Mouse (Mus musculus): ENCODE results near the gene Ifng. TPM values are rescaled to one million over a fixed set of nuclear protein-coding genes. Genes with fewer than 3 reads are reported as not detected.

The Ifng gene
- polyA plus RNA-seq, 1 experiment from 2014 or later: not detected

DNA sequence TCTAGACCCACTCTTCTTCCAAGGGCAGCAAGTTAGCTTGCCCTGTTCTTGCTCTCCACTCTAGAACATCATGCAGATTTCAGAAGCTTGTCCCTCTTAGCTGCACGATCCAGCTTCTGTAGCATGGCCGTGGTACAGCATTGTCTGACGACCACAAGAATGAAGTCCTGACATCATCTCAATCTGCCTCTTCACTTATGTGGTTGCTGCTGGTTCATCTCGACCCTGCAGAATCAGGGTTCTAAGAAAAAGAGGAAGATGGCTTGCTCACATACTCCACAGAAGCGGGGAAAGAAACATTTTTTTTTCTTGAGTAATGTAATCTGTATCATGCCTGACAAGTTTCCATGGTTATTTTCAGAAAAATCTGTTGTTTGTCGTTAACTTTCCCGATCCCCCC, 39.9 kb downstream of the Ifng start:
- no peak overlapping the region for H3K9ac ChIP-seq (ENCODE audit: low read length)
- ATAC-seq (ENCODE audit: low FRiP score, low TSS enrichment): no peak
- H3K27me3 ChIP-seq (ENCODE audit: control insufficient read depth, insufficient read depth, low read length): no peaks in the 10 kb centered on the region
- H3K27ac ChIP-seq (replicated peaks): no peak overlapping the region
- no peak overlapping the region for H3K4me3 ChIP-seq (ENCODE audit: low read depth, low read length)
- 70% methylated on average over 7 of the region's 7 CpGs for WGBS
- TF ChIP-seq EP300 (optimal IDR thresholded peaks at IDR 0.05): no peak
- no peak for TF ChIP-seq CTCF (IDR thresholded peaks at IDR 0.05; ENCODE audit: low read depth)
- H3K9me3 ChIP-seq (ENCODE audit: control insufficient read depth, low read length): no peaks in the 10 kb centered on the region
- DNase-seq (ENCODE audit: low spot score): no peak
- H3K36me3 ChIP-seq (ENCODE audit: control insufficient read depth, insufficient read depth, low read length): no peaks in the 10 kb centered on the region
- no peak overlapping the region for H3K4me2 ChIP-seq (replicated peaks; ENCODE audit: low read depth)
- H3K4me1 ChIP-seq (replicated peaks; ENCODE audit: control insufficient read depth, insufficient read depth): no peaks in the 10 kb centered on the region

- no peak overlapping the region for H3K4me2 ChIP-seq (replicated peaks; ENCODE audit: low read depth)
- WGBS: 86% methylated on average over 1 of the region's 1 CpGs
- no peaks in the 10 kb centered on the region for H3K9me3 ChIP-seq (ENCODE audit: control insufficient read depth, low read length)
- no peak overlapping the region for H3K4me3 ChIP-seq (ENCODE audit: low read depth, low read length)
- no peak for TF ChIP-seq CTCF (IDR thresholded peaks at IDR 0.05; ENCODE audit: low read depth)
- no peaks in the 10 kb centered on the region for H3K27me3 ChIP-seq (ENCODE audit: control insufficient read depth, insufficient read depth, low read length)
- ATAC-seq (ENCODE audit: low FRiP score, low TSS enrichment) (no peak), DNase-seq (ENCODE audit: low spot score) (no peak)
- H3K4me1 ChIP-seq (replicated peaks; ENCODE audit: control insufficient read depth, insufficient read depth): no peaks in the 10 kb centered on the region
- H3K27ac ChIP-seq (replicated peaks): no peak overlapping the region
- no peak overlapping the region for H3K9ac ChIP-seq (ENCODE audit: low read length)
- H3K36me3 ChIP-seq (ENCODE audit: control insufficient read depth, insufficient read depth, low read length): no peaks in the 10 kb centered on the region
Observed at GRCm38 (mm10) chr10:118494109-118494508, 53.3 kb downstream of the Ifng start.

DNA sequence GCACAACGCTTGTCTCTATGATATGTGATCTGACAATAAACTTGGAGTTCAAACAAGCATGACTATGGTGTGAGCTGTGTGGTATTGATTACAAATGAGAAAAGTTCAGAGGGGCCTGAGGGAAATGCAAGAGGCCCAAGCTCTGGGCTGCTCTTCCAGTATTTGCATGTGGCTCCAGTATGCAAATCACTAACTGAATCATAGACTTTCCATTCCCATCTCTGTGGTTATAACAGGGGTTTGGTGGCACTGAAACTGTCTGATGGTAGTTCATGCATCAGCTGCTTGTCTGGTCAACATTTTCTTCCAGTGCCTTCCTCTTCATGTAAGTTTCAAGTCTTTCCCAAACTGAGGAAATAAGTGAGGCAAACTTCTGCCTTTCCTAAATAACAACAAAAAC, 54.5 kb downstream of the Ifng start:
- Histone ChIP-seq H3K27ac (replicated peaks) (no peak overlapping the region), H3K4me1 (replicated peaks; ENCODE audit: control insufficient read depth, insufficient read depth) (no peaks in the 10 kb centered on the region), H3K9ac (ENCODE audit: low read length) (no peak overlapping the region), H3K9me3 (ENCODE audit: control insufficient read depth, low read length) (no peaks in the 10 kb centered on the region), H3K27me3 (ENCODE audit: control insufficient read depth, insufficient read depth, low read length) (no peaks in the 10 kb centered on the region), H3K36me3 (ENCODE audit: control insufficient read depth, insufficient read depth, low read length) (no peaks in the 10 kb centered on the region), H3K4me3 (ENCODE audit: low read depth, low read length) (no peak overlapping the region), H3K4me2 (replicated peaks; ENCODE audit: low read depth) (no peak overlapping the region)
- WGBS: 70% methylated on average over 1 of the region's 1 CpGs
- no peak for TF ChIP-seq CTCF (IDR thresholded peaks at IDR 0.05; ENCODE audit: low read depth)
- TF ChIP-seq EP300 (optimal IDR thresholded peaks at IDR 0.05): no peak
- DNase-seq (ENCODE audit: low spot score) (no peak), ATAC-seq (ENCODE audit: low FRiP score, low TSS enrichment) (no peak)

Other genes with a start within 250 kb of the Ifng start
- gene Il22, start 236.1 kb upstream of the Ifng start, polyA plus RNA-seq (2015; fragmentation: Nextera tagmentation; extraction: Ambion mirVana): not detected in 2 replicates
- not detected in 2 replicates for gene Gm32717, start 200.3 kb upstream of the Ifng start, polyA plus RNA-seq (2015; fragmentation: Nextera tagmentation; extraction: Ambion mirVana)
- gene Gm32802, start 182.4 kb upstream of the Ifng start, polyA plus RNA-seq (2015; fragmentation: Nextera tagmentation; extraction: Ambion mirVana): not detected in 2 replicates
- gene Iltifb, start 146.0 kb upstream of the Ifng start, polyA plus RNA-seq (2015; fragmentation: Nextera tagmentation; extraction: Ambion mirVana): not detected in 2 replicates
- 0.05 TPM in 1 of 2 replicates, not detected in the other for gene Gm9040, start 114.1 kb upstream of the Ifng start, polyA plus RNA-seq (2015; fragmentation: Nextera tagmentation; extraction: Ambion mirVana)
- 0.05 TPM in 1 of 2 replicates, not detected in the other for gene Gm9044, start 108.6 kb upstream of the Ifng start, polyA plus RNA-seq (2015; fragmentation: Nextera tagmentation; extraction: Ambion mirVana)
- gene Gm9045, start 103.2 kb upstream of the Ifng start, polyA plus RNA-seq (2015; fragmentation: Nextera tagmentation; extraction: Ambion mirVana): 0.08 and 0.10 TPM in 2 replicates
- gene Gm9046, start 97.8 kb upstream of the Ifng start, polyA plus RNA-seq (2015; fragmentation: Nextera tagmentation; extraction: Ambion mirVana): not detected in 2 replicates
- gene Gm9048, start 92.4 kb upstream of the Ifng start, polyA plus RNA-seq (2015; fragmentation: Nextera tagmentation; extraction: Ambion mirVana): not detected in 2 replicates
- 0.08 and 0.10 TPM in 2 replicates for gene Gm9049, start 86.9 kb upstream of the Ifng start, polyA plus RNA-seq (2015; fragmentation: Nextera tagmentation; extraction: Ambion mirVana)

All from stomach, postnatal 0 days (tissue).